8 mouse cellular contexts compared by ENCODE assay signal in the genomic region with DNA sequence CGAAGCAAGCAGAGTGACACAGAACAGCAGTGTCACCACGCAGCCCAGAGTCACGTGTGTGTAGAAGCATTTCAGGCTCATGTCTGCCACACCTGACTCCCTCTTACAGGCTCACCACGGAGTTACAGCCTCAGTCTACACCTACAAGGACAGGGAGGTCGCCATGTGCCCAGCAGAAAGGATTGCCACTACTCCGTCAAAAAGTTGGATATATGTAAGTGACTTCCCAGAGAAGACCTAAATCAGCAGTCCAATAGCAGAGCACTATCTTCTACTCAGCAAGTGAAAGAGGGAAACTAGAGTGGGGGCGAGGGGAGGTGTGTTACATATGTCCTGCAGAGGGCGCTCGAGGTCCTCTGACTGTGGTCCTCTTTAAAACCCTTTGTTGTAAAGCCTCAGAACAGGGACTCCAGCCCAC. TPM values are rescaled to one million over a fixed set of nuclear protein-coding genes. Genes with fewer than 3 reads are reported as not detected.
A peak's percentile ranks its signal among the peaks of the same experiment; 100 is the strongest.
DNase-seq lines count a peak whose midpoint lies in the region; ATAC-seq and TF ChIP-seq lines count a peak whose summit lies in the region.

No protein-coding gene starts in this region.

- peaks cover 12% of the 10 kb centered on the region for H3K27me3 ChIP-seq in G1E (ENCODE audit: insufficient read depth, low read length)

- H3K4me3 ChIP-seq in G1E (ENCODE audit: low read depth, low read length) = peak overlapping the region; percentile 56; the same call in 1 of the 2 replicates

- TF ChIP-seq CTCF in G1E (IDR thresholded peaks at IDR 0.05; ENCODE audit: low read depth, low read length) = peak; percentile 53

- peaks cover 6% of the 10 kb centered on the region for H3K36me3 ChIP-seq in G1E (replicated peaks)

- DNase-seq in layer of hippocampus, postnatal 10 days (ENCODE audit: low spot score in 2 of 2) = peak; percentile 44 to 56
- no peak for DNase-seq in layer of hippocampus, adult 9-11 months
- peak; percentile 29 for DNase-seq in G1E (ENCODE audit: low spot score)
- DNase-seq in c-Kit-positive CD71-positive TER-119-positive erythroid progenitor cells, embryonic 14.5 days (ENCODE audit: low spot score) = peak; percentile 80
- DNase-seq in heart, adult 9 months (ENCODE audit: low spot score in 2 of 2) = peak; percentile 4 to 18
- DNase-seq in kidney, postnatal 36 days = peak; percentile 38 to 73
- DNase-seq in natural killer cell, adult 2 months (ENCODE audit: low spot score in 2 of 2) = peak; percentile 39 to 63
- DNase-seq in ovary, postnatal 10 days (ENCODE audit: low spot score) = no peak

- H3K4me1 ChIP-seq in G1E (ENCODE audit: insufficient read depth, low read depth, low read length) = peaks cover 30% of the 10 kb centered on the region

- H3K9me3 ChIP-seq in G1E (replicated peaks) = no peaks in the 10 kb centered on the region

- no peak for ATAC-seq in G1E (ENCODE audit: extremely low read depth, insufficient number of reproducible peaks, low FRiP score, poor library complexity, severe bottlenecking)

RNA-seq across cellular contexts. Expression of gene Wdr61, which starts 2.0 kb away (rescaled TPM):
- total RNA-seq in layer of hippocampus, postnatal 10 days (2021) = 10 to 100 TPM; 53.4 to 53.9 TPM
- 55.8 and 67.6 TPM in 2 replicates for total RNA-seq in G1E (2014; fragmentation: Nextera tagmentation)
- total RNA-seq in G1E (2017) = 109 and 124 TPM in 2 replicates
- 12.5 and 32.6 TPM in 2 replicates for polyA plus RNA-seq in G1E (2012)

RNA-seq across cellular contexts. Expression of gene Crabp1, which starts 28.3 kb away (rescaled TPM):
- total RNA-seq in layer of hippocampus, postnatal 10 days (2021) = 1 to 10 TPM; 5.5 to 5.7 TPM
- not detected in 2 replicates for total RNA-seq in G1E (2014; fragmentation: Nextera tagmentation)
- total RNA-seq in G1E (2017) = not detected in 2 replicates
- polyA plus RNA-seq in G1E (2012) = not detected in 2 replicates

RNA-seq across cellular contexts. Expression of gene Dnaja4, which starts 37.6 kb away (rescaled TPM):
- 10 to 100 TPM; 17.1 TPM for total RNA-seq in layer of hippocampus, postnatal 10 days (2021)
- total RNA-seq in G1E (2014; fragmentation: Nextera tagmentation) (18.6 TPM in 1 of 2 replicates, not detected in the other), G1E (2017) (0.12 and 0.16 TPM in 2 replicates)
- not detected in 2 replicates for polyA plus RNA-seq in G1E (2012)

Comparison
In these comparisons a context has a peak if more than half of its experiments do, and no peak if none do; other contexts are left out.
1. DNase-seq: peak in layer of hippocampus, postnatal 10 days (2 of 2), G1E (single experiment), c-Kit-positive CD71-positive TER-119-positive erythroid progenitor cells, embryonic 14.5 days (single experiment), heart, adult 9 months (2 of 2), kidney, postnatal 36 days (2 of 2) and natural killer cell, adult 2 months (2 of 2); none in layer of hippocampus, adult 9-11 months (single experiment) and ovary, postnatal 10 days (single experiment).
2. RNA of gene Crabp1, which starts 28.3 kb away (total RNA-seq): 5.5 to 5.7 TPM in layer of hippocampus, postnatal 10 days; not detected in G1E; every median in the first group is over 4 times any median in the second.